ENCODE assay signal across 8 mouse cellular contexts in genomic region chr10:13982271-13982670, GRCm38 (mm10). TPM values are rescaled to one million over a fixed set of nuclear protein-coding genes. Genes with fewer than 3 reads are reported as not detected.
A peak's percentile ranks its signal among the peaks of the same experiment; 100 is the strongest.
DNase-seq lines count a peak whose midpoint lies in the region; ATAC-seq lines count a peak whose summit lies in the region.

No protein-coding gene starts in this region.

- no peaks in the 10 kb centered on the region for H3K9me3 ChIP-seq in forebrain, embryonic 15.5 days
- no peaks in the 10 kb centered on the region for H3K9me3 ChIP-seq in liver, embryonic 13.5 days (replicated peaks)

- peak overlapping the region; percentile 66 for H3K4me2 ChIP-seq in forebrain, embryonic 15.5 days (replicated peaks)
- peak overlapping the region; percentile 76 for H3K4me2 ChIP-seq in liver, embryonic 13.5 days

- DNase-seq in heart, adult 11 months = peak; percentile 88
- no peak for DNase-seq in heart, postnatal 10 days
- peak; percentile 50 for DNase-seq in A20 (ENCODE audit: low read depth, low spot score)
- no peak for DNase-seq in liver, embryonic 13.5 days
- no peak for DNase-seq in urinary bladder, postnatal 14 days (ENCODE audit: low spot score)
- DNase-seq in natural killer cell, adult 2 months (ENCODE audit: low spot score in 2 of 2) = no peak
- DNase-seq in cerebellum, adult 9-10 months = no peak

- no peaks in the 10 kb centered on the region for H3K27me3 ChIP-seq in forebrain, embryonic 15.5 days
- H3K27me3 ChIP-seq in liver, embryonic 13.5 days = no peaks in the 10 kb centered on the region

- H3K4me1 ChIP-seq in forebrain, embryonic 15.5 days = peaks cover 12% of the 10 kb centered on the region
- H3K4me1 ChIP-seq in liver, embryonic 13.5 days (replicated peaks) = peaks cover 10% of the 10 kb centered on the region

- no peak overlapping the region for H3K9ac ChIP-seq in forebrain, embryonic 15.5 days (replicated peaks)
- peak overlapping the region; percentile 75; the same call in 1 of the 2 replicates for H3K9ac ChIP-seq in liver, embryonic 13.5 days

- H3K36me3 ChIP-seq in forebrain, embryonic 15.5 days = no peaks in the 10 kb centered on the region
- no peaks in the 10 kb centered on the region for H3K36me3 ChIP-seq in liver, embryonic 13.5 days

- ATAC-seq in forebrain, embryonic 15.5 days (replicated peaks) = no peak
- no peak for ATAC-seq in liver, embryonic 13.5 days (ENCODE audit: low read depth)

- intact Hi-C loops in heart, postnatal 10 days (cut with DNase I) = loop anchor here (5.0 kb wide), 1 partner anchor 65 kb away; no protein-coding TSS in a partner anchor

- no peak overlapping the region for H3K27ac ChIP-seq in forebrain, embryonic 15.5 days (replicated peaks)
- H3K27ac ChIP-seq in liver, embryonic 13.5 days = no peak overlapping the region

- peak overlapping the region; percentile 50; the same call in 1 of the 2 replicates for H3K4me3 ChIP-seq in forebrain, embryonic 15.5 days
- peak overlapping the region; percentile 68 for H3K4me3 ChIP-seq in liver, embryonic 13.5 days (replicated peaks)

- WGBS in forebrain, embryonic 15.5 days = 77% methylated on average over 6 of the region's 6 CpGs
- 39% methylated on average over 6 of the region's 6 CpGs for WGBS in liver, embryonic 13.5 days (ENCODE audit: insufficient replicate concordance)

RNA-seq across cellular contexts. Expression of gene Hivep2, which starts 16.4 kb away (rescaled TPM):
- 10 to 100 TPM; 25.7 to 28.4 TPM for total RNA-seq in heart, postnatal 10 days (2021)
- 27.1 and 28.3 TPM in 2 replicates for polyA plus RNA-seq in forebrain, embryonic 15.5 days (2015; fragmentation: Nextera tagmentation; extraction: Ambion mirVana)
- polyA plus RNA-seq in liver, embryonic 13.5 days (2015; fragmentation: Nextera tagmentation; extraction: Ambion mirVana) = 0.43 and 0.63 TPM in 2 replicates

Comparison
In these comparisons a context has a peak if more than half of its experiments do, and no peak if none do; other contexts are left out.
1. DNase-seq: peak in heart, adult 11 months (single experiment) and A20 (single experiment); none in heart, postnatal 10 days (0 of 2), liver, embryonic 13.5 days (single experiment), urinary bladder, postnatal 14 days (single experiment), natural killer cell, adult 2 months (0 of 2) and cerebellum, adult 9-10 months (single experiment).
2. RNA of gene Hivep2, which starts 16.4 kb away (polyA plus RNA-seq): 27.1 to 28.3 TPM in forebrain, embryonic 15.5 days; 0.43 to 0.63 TPM in liver, embryonic 13.5 days; every median in the first group is over 10 times any median in the second.